Mouse (Mus musculus) natural killer cell, adult 2 months (primary cell): ENCODE measurements at regions not wholly inside any gene's neighbourhood (a gene's known extent, or its start where the extent isn't known, plus 50 kb on each side); places are given as distances from the start of the nearest gene placed in this dataset.

Source experiments
- DNase-seq, 2 experiments: peaks; one replicate each; pipeline ENCODE4 v3.0.0; 2022; ENCODE audit warnings: low spot score in 2 of 2

GRCm38 (mm10) chr9:23064001-23064400, 158.9 kb upstream of the Bmper start:
- no peak for DNase-seq

GRCm38 (mm10) chr9:23064811-23065210, 158.1 kb upstream of the Bmper start:
- no peak for DNase-seq

- no peak for DNase-seq
Observed at GRCm38 (mm10) chr9:23068101-23068791, 154.6 kb upstream of the Bmper start.

- no peak for DNase-seq
Observed at GRCm38 (mm10) chr9:23069161-23069560, 153.7 kb upstream of the Bmper start.

GRCm38 (mm10) chr9:23071006-23071405, 151.9 kb upstream of the Bmper start:
- no peak for DNase-seq

GRCm38 (mm10) chr9:23072741-23073140, 150.1 kb upstream of the Bmper start:
- no peak for DNase-seq

GRCm38 (mm10) chr9:23083562-23083961, 139.3 kb upstream of the Bmper start:
- DNase-seq: no peak

GRCm38 (mm10) chr9:23089339-23089738, 133.5 kb upstream of the Bmper start:
- DNase-seq: no peak

- DNase-seq: no peak
Observed at GRCm38 (mm10) chr9:23097134-23097789, 125.6 kb upstream of the Bmper start.

GRCm38 (mm10) chr9:23101584-23101983, 121.3 kb upstream of the Bmper start:
- no peak for DNase-seq

- DNase-seq: no peak
Observed at GRCm38 (mm10) chr9:23101990-23102796, 120.7 kb upstream of the Bmper start.

- no peak for DNase-seq
Observed at GRCm38 (mm10) chr9:23111500-23111899, 111.4 kb upstream of the Bmper start.

GRCm38 (mm10) chr9:23115026-23115425, 107.8 kb upstream of the Bmper start:
- no peak for DNase-seq

- DNase-seq: no peak
Observed at GRCm38 (mm10) chr9:23115540-23115939, 107.3 kb upstream of the Bmper start.

GRCm38 (mm10) chr9:23116311-23116710, 106.6 kb upstream of the Bmper start:
- no peak for DNase-seq

GRCm38 (mm10) chr9:23119811-23120210, 103.1 kb upstream of the Bmper start:
- DNase-seq: no peak

- DNase-seq: no peak
Observed at GRCm38 (mm10) chr9:23120814-23121213, 102.1 kb upstream of the Bmper start.

GRCm38 (mm10) chr9:23122524-23122923, 100.4 kb upstream of the Bmper start:
- DNase-seq: no peak

- no peak for DNase-seq
Observed at GRCm38 (mm10) chr9:23123452-23123851, 99.4 kb upstream of the Bmper start.

GRCm38 (mm10) chr9:23125761-23126704, 96.8 kb upstream of the Bmper start:
- no peak for DNase-seq

GRCm38 (mm10) chr9:23127338-23128017, 95.4 kb upstream of the Bmper start:
- no peak for DNase-seq
